In genomic region chr12:54101307-54101870, GRCm38 (mm10) we compare ENCODE assay signal across 28 mouse cellular contexts.
DNase-seq lines count a peak whose midpoint lies in the region; ATAC-seq and TF ChIP-seq lines count a peak whose summit lies in the region.
"Had no signal": no experiment of that assay in that cellular context is flagged by ENCODE, and none has a peak within 500 bp of the region (broad histone marks: within the 10 kb centered on the region; RNA-seq: fewer than 3 reads in every experiment).

No protein-coding gene starts in this region.

- H3K4me2 ChIP-seq in kidney, embryonic 16.5 days (replicated peaks; ENCODE audit: low read depth, low read length), result peak overlapping the region; percentile 31; the same call in 1 of the 2 replicates
- no peak overlapping the region for H3K4me2 ChIP-seq in forebrain, embryonic 15.5 days (replicated peaks)
- H3K4me2 ChIP-seq: forebrain, embryonic 13.5 days; heart, embryonic 15.5 days; liver, embryonic 12.5 days; midbrain, embryonic 13.5 days; neural tube, embryonic 13.5 days; stomach, embryonic 15.5 days had no signal

- WGBS in kidney, embryonic 16.5 days, result 55% methylated on average over 4 of the region's 5 CpGs
- WGBS in forebrain, embryonic 15.5 days, result 86% methylated on average over 4 of the region's 5 CpGs

- H3K4me3 ChIP-seq in kidney, embryonic 16.5 days (ENCODE audit: low read length), result no peak overlapping the region
- no peak overlapping the region for H3K4me3 ChIP-seq in ES-E14 (ENCODE audit: insufficient read depth in 1 of 2, low read depth in 1 of 2, low read length in 2 of 2, poor library complexity in 1 of 2, severe bottlenecking in 1 of 2)
- H3K4me3 ChIP-seq in forebrain, embryonic 15.5 days, result no peak overlapping the region
- H3K4me3 ChIP-seq: forebrain, embryonic 13.5 days; heart, embryonic 10.5 days; heart, embryonic 15.5 days; liver, embryonic 12.5 days; midbrain, embryonic 13.5 days; neural tube, embryonic 13.5 days; stomach, embryonic 15.5 days had no signal

- in situ Hi-C loops in ES-E14 (cut with MboI; ENCODE audit: low sequenced_read_pairs in 2 of 2, unreplicated experiment in 2 of 2), result loop anchor here in 1 of 2 experiments (10.0 kb wide), 1 partner anchor 213 kb away; no protein-coding TSS in a partner anchor

- no peaks in the 10 kb centered on the region; the same call in 1 of the 2 replicates for H3K4me1 ChIP-seq in kidney, embryonic 16.5 days (ENCODE audit: insufficient read depth, low read length)
- H3K4me1 ChIP-seq in ES-E14 (ENCODE audit: control insufficient read depth in 2 of 2, insufficient read depth in 2 of 2, low read length in 2 of 2, poor library complexity in 1 of 2), result peaks cover 7 to 17% of the 10 kb centered on the region in 2 experiments
- no peaks in the 10 kb centered on the region for H3K4me1 ChIP-seq in forebrain, embryonic 15.5 days
- H3K4me1 ChIP-seq: forebrain, embryonic 13.5 days; heart, embryonic 10.5 days; heart, embryonic 15.5 days; liver, embryonic 12.5 days; midbrain, embryonic 13.5 days; stomach, embryonic 15.5 days had no signal

- no peaks in the 10 kb centered on the region for H3K27me3 ChIP-seq in kidney, embryonic 16.5 days (ENCODE audit: insufficient read depth, low read length)
- no peaks in the 10 kb centered on the region for H3K27me3 ChIP-seq in forebrain, embryonic 15.5 days
- H3K27me3 ChIP-seq: forebrain, embryonic 13.5 days; liver, embryonic 12.5 days; neural tube, embryonic 13.5 days; stomach, embryonic 15.5 days had no signal

- no peak for DNase-seq in kidney, adult 9 months
- DNase-seq in ES-E14 (ENCODE audit: low read depth, low spot score), result no peak
- peak; percentile 19 for DNase-seq in ZHBTc4 (ENCODE audit: low read depth, low spot score)
- no peak for DNase-seq in frontal cortex, postnatal 36 days (ENCODE audit: low spot score in 2 of 2)
- DNase-seq in gastrocnemius, adult 18-20 months (ENCODE audit: low spot score), result no peak
- DNase-seq: adrenal gland, adult 8-10 months; B cell, adult 2 months; cerebellum, adult 11 months; cerebellum, adult 9-10 months; cerebellum, postnatal 36 days; gastrocnemius, postnatal 10 days; heart, adult 11 months; kidney, adult 8-10 months; liver, postnatal 0 days; lung, postnatal 36 days; retina, postnatal 1 day; right cerebral cortex, postnatal 14 days had no signal

- H3K9me3 ChIP-seq in kidney, embryonic 16.5 days (ENCODE audit: low read length), result no peaks in the 10 kb centered on the region
- no peaks in the 10 kb centered on the region for H3K9me3 ChIP-seq in ES-E14 (ENCODE audit: control insufficient read depth, insufficient read depth, low read depth, low read length)
- no peaks in the 10 kb centered on the region for H3K9me3 ChIP-seq in forebrain, embryonic 15.5 days
- H3K9me3 ChIP-seq: forebrain, embryonic 13.5 days; heart, embryonic 10.5 days; heart, embryonic 15.5 days; liver, embryonic 12.5 days; midbrain, embryonic 13.5 days; neural tube, embryonic 13.5 days; stomach, embryonic 15.5 days had no signal

- no peaks in the 10 kb centered on the region for H3K36me3 ChIP-seq in kidney, embryonic 16.5 days (ENCODE audit: insufficient read depth, low read length)
- H3K36me3 ChIP-seq in ES-E14 (ENCODE audit: control insufficient read depth, insufficient read depth, low read length, poor library complexity, severe bottlenecking), result no peaks in the 10 kb centered on the region; the same call in 1 of the 2 replicates
- H3K36me3 ChIP-seq in forebrain, embryonic 15.5 days, result no peaks in the 10 kb centered on the region
- H3K36me3 ChIP-seq: heart, embryonic 10.5 days; heart, embryonic 15.5 days; liver, embryonic 12.5 days; midbrain, embryonic 13.5 days; neural tube, embryonic 13.5 days; stomach, embryonic 15.5 days had no signal

- no peak overlapping the region for H3K9ac ChIP-seq in kidney, embryonic 16.5 days (replicated peaks; ENCODE audit: low read length)
- no peak overlapping the region for H3K9ac ChIP-seq in ES-E14 (ENCODE audit: insufficient read depth, low read depth, low read length, poor library complexity, severe bottlenecking)
- H3K9ac ChIP-seq in forebrain, embryonic 15.5 days (replicated peaks), result no peak overlapping the region
- H3K9ac ChIP-seq: forebrain, embryonic 13.5 days; heart, embryonic 15.5 days; liver, embryonic 12.5 days; liver, postnatal 0 days; midbrain, embryonic 13.5 days; neural tube, embryonic 13.5 days; stomach, embryonic 15.5 days had no signal

- H3K27ac ChIP-seq in kidney, embryonic 16.5 days (ENCODE audit: low read length), result no peak overlapping the region
- H3K27ac ChIP-seq in ES-E14 (ENCODE audit: insufficient read depth, low read depth, low read length, poor library complexity, severe bottlenecking), result peak overlapping the region; percentile 69
- H3K27ac ChIP-seq in forebrain, embryonic 15.5 days (replicated peaks), result no peak overlapping the region
- H3K27ac ChIP-seq: forebrain, embryonic 13.5 days; heart, embryonic 10.5 days; heart, embryonic 15.5 days; liver, embryonic 12.5 days; midbrain, embryonic 13.5 days; neural tube, embryonic 13.5 days; stomach, embryonic 15.5 days had no signal

- peak; percentile 33; the same call in 1 of the 2 replicates for ATAC-seq in kidney, embryonic 16.5 days (ENCODE audit: low FRiP score, low TSS enrichment)
- ATAC-seq in megakaryocyte, adult 5-6 weeks (ENCODE audit: poor library complexity, severe bottlenecking), result peak; percentile 51; the same call in 1 of the 2 replicates
- ATAC-seq in forebrain, embryonic 15.5 days (replicated peaks), result no peak
- ATAC-seq: forebrain, embryonic 13.5 days; hindbrain, embryonic 16.5 days; liver, embryonic 12.5 days; liver, postnatal 0 days; midbrain, embryonic 13.5 days had no signal

TF ChIP-seq in ES-E14, 5 proteins besides CTCF, POLR2A, EP300 and RAD21:
- TF ChIP-seq ZC3H11A (IDR thresholded peaks at IDR 0.05; ENCODE audit: borderline replicate concordance, low read depth, low read length) (no peak), CHD2 (IDR thresholded peaks at IDR 0.05; ENCODE audit: low read depth, low read length) (no peak), HCFC1 (IDR thresholded peaks at IDR 0.05; ENCODE audit: borderline replicate concordance, insufficient read depth, low read length) (no peak), ZNF384 (IDR thresholded peaks at IDR 0.05; ENCODE audit: low read depth, low read length) (no peak), MAFK (IDR thresholded peaks at IDR 0.05; ENCODE audit: insufficient read depth, low read depth, low read length) (no peak)
